Mouse (Mus musculus) myocyte (in vitro differentiated cells): ENCODE data around the gene Jaml.

Experiments used
- E2F4 ChIP-seq: IDR thresholded peaks from one replicate; pipeline ENCODE4 v1.6.1; 2011; ENCODE audit warnings: mild to moderate bottlenecking, control low read depth, moderate library complexity; ENCODE audit not compliant: insufficient read depth
- MAX ChIP-seq: IDR thresholded peaks from one replicate; pipeline ENCODE4 v1.6.1; 2011; ENCODE audit warnings: low read depth, mild to moderate bottlenecking, control low read depth
- MYOD1 ChIP-seq, 3 experiments: IDR thresholded peaks; one replicate each; pipeline ENCODE4 v1.6.1; 2011; ENCODE audit warnings: control low read depth in 2 of 3, low read depth in 2 of 3, mild to moderate bottlenecking in 2 of 3, moderate library complexity in 1 of 3; ENCODE audit not compliant: insufficient read length in 2 of 3, control insufficient read depth in 1 of 3
- POLR2A ChIP-seq: IDR thresholded peaks from one replicate; pipeline ENCODE4 v1.6.1; 2011; ENCODE audit warnings: low read depth, mild to moderate bottlenecking, control low read depth, moderate library complexity; ENCODE audit not compliant: insufficient read length
- POLR2AphosphoS2 ChIP-seq: IDR thresholded peaks from one replicate; pipeline ENCODE4 v1.6.1; 2011; ENCODE audit warnings: low read depth, control low read depth; ENCODE audit not compliant: insufficient read length
- TCF12 ChIP-seq: IDR thresholded peaks from one replicate; pipeline ENCODE4 v1.6.1; 2011; ENCODE audit warnings: mild to moderate bottlenecking, control low read depth; ENCODE audit not compliant: poor library complexity, insufficient read depth, severe bottlenecking
- USF1 ChIP-seq: IDR thresholded peaks from one replicate; pipeline ENCODE4 v1.6.1; 2011; ENCODE audit warnings: low read depth, mild to moderate bottlenecking, control low read depth, moderate library complexity

DNA sequence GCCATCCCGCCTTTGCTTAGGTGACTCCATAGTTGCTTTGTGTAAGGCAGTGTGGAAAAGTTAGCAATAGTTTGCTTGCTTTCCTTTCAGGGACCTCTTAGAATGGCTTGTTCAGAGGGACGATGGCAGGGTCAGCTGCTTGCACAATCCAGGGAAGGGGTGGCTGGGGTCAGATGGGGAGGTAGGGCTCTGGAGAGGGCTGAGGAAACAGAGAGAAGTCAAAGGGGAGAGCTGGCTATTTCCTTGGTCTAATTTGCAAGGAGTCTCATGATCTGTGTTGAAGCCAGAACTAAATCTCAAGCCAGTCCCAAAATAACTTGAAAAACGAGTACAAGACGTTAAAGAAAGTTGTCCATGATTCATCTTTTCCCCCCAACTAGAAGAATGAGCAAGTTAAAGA is 13.7 kb downstream of the Jaml start:
- no peak for TF ChIP-seq E2F4
- TF ChIP-seq TCF12: no peak
- TF ChIP-seq MAX: no peak
- TF ChIP-seq USF1: no peak
- TF ChIP-seq POLR2A: no peak
- no peak for TF ChIP-seq POLR2AphosphoS2
- TF ChIP-seq MYOD1 (IDR thresholded peaks at IDR 0.05; ENCODE audit: control insufficient read depth in 1 of 3, insufficient read length in 2 of 3, low read depth in 2 of 3): no peak
